Mouse (Mus musculus) neural tube, embryonic 12.5 days (tissue): ENCODE data around the gene Fmr1. TPM values are rescaled to one million over a fixed set of nuclear protein-coding genes. Genes with fewer than 3 reads are reported as not detected.
A peak's percentile ranks its signal among the peaks of the same experiment; 100 is the strongest.
"Not testable (repeated sequence)": the region's sequence is repeated elsewhere in the genome, so short reads cannot be mapped to it uniquely, and the experiment has no call there.

Source experiments
- ATAC-seq: fragments of 200-750 bp; cut with Nextera tagmentation; 2 replicates; pipeline ENCODE4 v1.8.0; 2017; ENCODE audit warnings: low read depth, mild to moderate bottlenecking, moderate TSS enrichment, moderate library complexity; ENCODE audit not compliant: low FRiP score
- H3K27ac ChIP-seq: fragments of 300-500 bp; sonication (generic); 2 replicates; pipeline ENCODE4 v1.5.1; 2016
- H3K27me3 ChIP-seq: fragments of 300-500 bp; sonication (generic); replicated peaks from 2 replicates; pipeline ENCODE4 v1.6.1; 2016; ENCODE audit warnings: mild to moderate bottlenecking
- H3K36me3 ChIP-seq: fragments of 300-500 bp; sonication (generic); 2 replicates; pipeline ENCODE4 v1.6.1; 2016; ENCODE audit warnings: mild to moderate bottlenecking
- H3K4me1 ChIP-seq: fragments of 300-500 bp; sonication (generic); 2 replicates; pipeline ENCODE4 v1.6.1; 2016
- H3K4me2 ChIP-seq: fragments of 300-500 bp; sonication (generic); replicated peaks from 2 replicates; pipeline ENCODE4 v1.6.1; 2016; ENCODE audit warnings: mild to moderate bottlenecking
- H3K4me3 ChIP-seq: fragments of 300-500 bp; sonication (generic); 2 replicates; pipeline ENCODE4 v1.5.1; 2016
- H3K9ac ChIP-seq: fragments of 300-500 bp; sonication (generic); 2 replicates; pipeline ENCODE4 v1.6.1; 2016; ENCODE audit warnings: mild to moderate bottlenecking
- H3K9me3 ChIP-seq: fragments of 300-500 bp; sonication (generic); 2 replicates; pipeline ENCODE4 v1.6.1; 2016; ENCODE audit warnings: mild to moderate bottlenecking
- WGBS: fragments of 180-500 bp; shearing (Covaris S2); methylation state at CpG from one replicate; pipeline ENCODE4 v1.1.7; 2016; 5-methylcytosine and 5-hydroxymethylcytosine counted together
- polyA plus RNA-seq: library from polyadenylated mRNA; unstranded; fragments of >200 nt; fragmentation: Nextera tagmentation; extraction: Ambion mirVana; gene quantifications from 2 replicates; pipeline ENCODE4 v1.2.1, GENCODE M21; 2016

Fmr1 gene
- polyA plus RNA-seq: 67.8 and 70.6 TPM in 2 replicates

- ATAC-seq: peak; percentile 98
- H3K9ac ChIP-seq: peak within 1 kb of the TSS; percentile 86
- WGBS: 21% methylated on average over 46 of the region's 49 CpGs
Observed at GRCm38 (mm10) chrX:68678333-68678740, at the start of gene Fmr1. Gene Fmr1, plus strand, starts transcription at chrX:68678541.

GRCm38 (mm10) chrX:68641603-68642002, 36.7 kb upstream of the Fmr1 start:
- WGBS: 75% methylated on average over 1 of the region's 1 CpGs
- H3K36me3 ChIP-seq: no peaks in the 10 kb centered on the region

More at GRCm38 (mm10) chrX:68678333-68678740, at the start of gene Fmr1:
- Histone ChIP-seq H3K36me3 (no peaks in the 10 kb centered on the region), H3K4me1 (no peaks in the 10 kb centered on the region), H3K27me3 (no peaks in the 10 kb centered on the region), H3K27ac (peak within 1 kb of the TSS; percentile 77), H3K4me2 (peak within 1 kb of the TSS; percentile 53), H3K9me3 (no peaks in the 10 kb centered on the region), H3K4me3 (peak within 1 kb of the TSS; percentile 63)

GRCm38 (mm10) chrX:68645154-68645919, 33.0 kb upstream of the Fmr1 start:
- H3K27ac ChIP-seq: no peak overlapping the region
- ATAC-seq: no peak
- no peaks in the 10 kb centered on the region for H3K27me3 ChIP-seq
- no peaks in the 10 kb centered on the region for H3K36me3 ChIP-seq
- H3K4me1 ChIP-seq: no peaks in the 10 kb centered on the region
- H3K4me2 ChIP-seq: no peak overlapping the region
- 64% methylated on average over 7 of the region's 7 CpGs for WGBS
- no peaks in the 10 kb centered on the region for H3K9me3 ChIP-seq
- H3K9ac ChIP-seq: no peak overlapping the region
- H3K4me3 ChIP-seq: no peak overlapping the region

More at GRCm38 (mm10) chrX:68641603-68642002, 36.7 kb upstream of the Fmr1 start:
- Histone ChIP-seq H3K4me1 (no peaks in the 10 kb centered on the region), H3K9ac (no peak overlapping the region), H3K27me3 (no peaks in the 10 kb centered on the region), H3K9me3 (no peaks in the 10 kb centered on the region), H3K4me2 (no peak overlapping the region), H3K4me3 (no peak overlapping the region), H3K27ac (no peak overlapping the region)
- ATAC-seq: no peak

- 0 out of 2 replicates have a peak overlapping the region, but pooled peaks have one; percentile 53 for H3K4me2 ChIP-seq
- no peaks in the 10 kb centered on the region for H3K36me3 ChIP-seq
- no peak overlapping the region for H3K4me3 ChIP-seq
- no peak overlapping the region for H3K27ac ChIP-seq
- H3K4me1 ChIP-seq: no peaks in the 10 kb centered on the region
- 0 out of 2 replicates have a peak, but pooled peaks have one; percentile 3 for ATAC-seq
- H3K9me3 ChIP-seq: no peaks in the 10 kb centered on the region
- H3K27me3 ChIP-seq: no peaks in the 10 kb centered on the region
- H3K9ac ChIP-seq: no peak overlapping the region
- 38% methylated on average over 1 of the region's 1 CpGs for WGBS
Observed at GRCm38 (mm10) chrX:68677508-68677907, 833 bp upstream of the Fmr1 start.

GRCm38 (mm10) chrX:68678815-68679486, 610 bp downstream of the Fmr1 start:
- Histone ChIP-seq H3K4me3 (peak overlapping the region; percentile 63), H3K36me3 (no peaks in the 10 kb centered on the region), H3K27ac (peak overlapping the region; percentile 77), H3K9ac (peak overlapping the region; percentile 86), H3K4me2 (peak overlapping the region; percentile 51), H3K27me3 (no peaks in the 10 kb centered on the region), H3K4me1 (no peaks in the 10 kb centered on the region), H3K9me3 (no peaks in the 10 kb centered on the region)
- peak; percentile 74 for ATAC-seq
- WGBS: 14% methylated on average over 59 of the region's 67 CpGs

- no peaks in the 10 kb centered on the region for H3K4me1 ChIP-seq
- H3K27me3 ChIP-seq: no peaks in the 10 kb centered on the region
- H3K4me2 ChIP-seq: no peak overlapping the region
- no peak overlapping the region for H3K4me3 ChIP-seq
- 80% methylated on average over 2 of the region's 2 CpGs for WGBS
- H3K9ac ChIP-seq: no peak overlapping the region
- H3K36me3 ChIP-seq: no peaks in the 10 kb centered on the region
- ATAC-seq: no peak
- no peaks in the 10 kb centered on the region for H3K9me3 ChIP-seq
- no peak overlapping the region for H3K27ac ChIP-seq
Observed at GRCm38 (mm10) chrX:68684706-68685105, 6.4 kb downstream of the Fmr1 start.

GRCm38 (mm10) chrX:68691936-68692335, 13.6 kb downstream of the Fmr1 start:
- not testable (repeated sequence) for ATAC-seq, H3K27ac ChIP-seq, H3K9ac ChIP-seq, H3K4me3 ChIP-seq, H3K9me3 ChIP-seq, H3K27me3 ChIP-seq, H3K4me1 ChIP-seq, H3K4me2 ChIP-seq, H3K36me3 ChIP-seq
- 90% methylated on average over 8 of the region's 8 CpGs for WGBS

GRCm38 (mm10) chrX:68736902-68737301, 58.6 kb downstream of the Fmr1 start:
- Histone ChIP-seq H3K27me3 (no peaks in the 10 kb centered on the region), H3K9ac (no peak overlapping the region), H3K36me3 (no peaks in the 10 kb centered on the region), H3K9me3 (no peaks in the 10 kb centered on the region), H3K27ac (no peak overlapping the region), H3K4me2 (no peak overlapping the region), H3K4me3 (no peak overlapping the region), H3K4me1 (no peaks in the 10 kb centered on the region)
- 72% methylated on average over 1 of the region's 1 CpGs for WGBS
- ATAC-seq: no peak

GRCm38 (mm10) chrX:68740088-68740487, 61.7 kb downstream of the Fmr1 start:
- Histone ChIP-seq H3K9ac (no peak overlapping the region), H3K4me1 (no peaks in the 10 kb centered on the region), H3K27me3 (no peaks in the 10 kb centered on the region), H3K36me3 (no peaks in the 10 kb centered on the region), H3K4me2 (no peak overlapping the region), H3K9me3 (no peaks in the 10 kb centered on the region), H3K4me3 (no peak overlapping the region), H3K27ac (no peak overlapping the region)
- no peak for ATAC-seq
- 47% methylated on average over 2 of the region's 2 CpGs for WGBS

GRCm38 (mm10) chrX:68761606-68762005, 83.3 kb downstream of the Fmr1 start, which contains the start of gene Fmr1nb:
Gene Fmr1nb, plus strand, starts transcription at chrX:68761839.
- Histone ChIP-seq H3K9me3 (no peaks in the 10 kb centered on the region), H3K4me2 (no peak within 1 kb of the TSS), H3K4me1 (no peaks in the 10 kb centered on the region), H3K27me3 (no peaks in the 10 kb centered on the region), H3K27ac (no peak within 1 kb of the TSS), H3K36me3 (no peaks in the 10 kb centered on the region), H3K4me3 (no peak within 1 kb of the TSS), H3K9ac (no peak within 1 kb of the TSS)
- ATAC-seq: no peak
- 84% methylated on average over 15 of the region's 15 CpGs for WGBS
